Comparison of ENCODE assay signal across 8 mouse cellular contexts in the genomic region with DNA sequence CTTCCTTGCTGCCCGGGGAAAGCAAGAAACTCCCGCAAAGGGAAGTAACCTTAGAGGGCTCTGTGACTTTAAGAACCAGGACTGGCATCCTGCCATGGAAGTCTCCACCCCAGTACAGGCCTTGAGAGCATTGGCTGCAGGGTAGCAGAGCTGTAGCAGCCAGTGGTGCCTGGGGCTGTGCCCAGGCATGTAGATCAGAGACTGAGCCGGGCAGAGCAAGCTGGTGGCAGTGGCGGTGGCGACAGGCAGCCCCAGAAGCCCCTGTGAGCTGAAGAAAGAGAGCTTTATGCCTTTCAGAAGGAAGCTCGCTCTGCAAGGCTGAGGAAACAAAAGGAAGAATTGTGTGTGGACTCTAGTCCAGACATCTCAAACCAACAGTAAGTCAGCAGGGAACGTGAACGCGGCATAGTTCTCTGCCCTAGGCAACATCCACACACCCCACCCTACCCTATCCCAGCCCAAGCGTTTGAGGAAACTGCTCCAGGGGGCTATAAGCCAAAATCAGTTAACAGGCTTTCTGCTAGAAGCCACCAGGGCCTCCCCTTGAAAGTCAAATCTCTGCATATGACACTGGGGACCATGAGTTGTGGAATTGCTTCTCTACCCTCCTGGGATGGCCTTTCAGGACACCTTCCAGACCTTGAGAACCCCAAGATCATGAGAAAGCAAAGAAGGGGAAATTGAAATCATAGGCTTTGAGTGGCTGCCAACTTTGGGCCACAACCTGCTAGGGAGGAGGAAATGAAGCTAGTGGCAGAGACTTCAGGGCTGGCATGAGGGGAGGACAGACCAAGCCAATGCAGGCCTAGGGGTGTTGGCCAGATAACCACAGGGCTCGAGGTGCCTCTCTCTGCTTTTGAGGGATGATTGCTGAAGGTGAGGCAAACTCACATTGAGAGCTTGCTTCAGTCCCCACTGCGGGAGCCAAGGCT. TPM values are rescaled to one million over a fixed set of nuclear protein-coding genes. Genes with fewer than 3 reads are reported as not detected.
DNase-seq lines count a peak whose midpoint lies in the region; ATAC-seq lines count a peak whose summit lies in the region.

Dglucy (plus strand) TSS at position 124 of the 932 bp plus-strand sequence.

- H3K36me3 ChIP-seq in hindbrain, embryonic 14.5 days (replicated peaks; ENCODE audit: control insufficient read depth, insufficient read depth) = no peaks in the 10 kb centered on the region

- H3K4me1 ChIP-seq in hindbrain, embryonic 14.5 days (replicated peaks; ENCODE audit: control insufficient read depth, insufficient read depth, low read length) = no peaks in the 10 kb centered on the region

- WGBS in hindbrain, embryonic 14.5 days = 36% methylated on average over 12 of the region's 12 CpGs

- no peaks in the 10 kb centered on the region for H3K27me3 ChIP-seq in hindbrain, embryonic 14.5 days (ENCODE audit: control insufficient read depth, insufficient read depth, low read length)

- peak; percentile 97 for DNase-seq in NIH3T3 (ENCODE audit: low read depth)
- peak; percentile 92 for DNase-seq in cerebellum, adult 9-10 months
- peak; percentile 94 for DNase-seq in gastrocnemius, adult 18-20 months (ENCODE audit: low spot score)
- DNase-seq in hindbrain, embryonic 14.5 days (ENCODE audit: low spot score) = peak; percentile 83
- DNase-seq in layer of hippocampus, postnatal 25 days (ENCODE audit: extremely low spot score in 1 of 2, low spot score in 1 of 2) = peak; percentile 68 to 76
- DNase-seq in lung, postnatal 25 days (ENCODE audit: low spot score) = peak; percentile 95
- DNase-seq in right cerebral cortex, postnatal 10 days (ENCODE audit: low spot score in 2 of 2) = peak; percentile 94 to 95
- peak; percentile 57 for DNase-seq in urinary bladder, postnatal 10 days (ENCODE audit: low spot score)

- no peaks in the 10 kb centered on the region for H3K9me3 ChIP-seq in hindbrain, embryonic 14.5 days (ENCODE audit: control insufficient read depth, low read length)

- peak within 1 kb of the TSS; percentile 17; the same call in 1 of the 2 replicates for H3K4me3 ChIP-seq in hindbrain, embryonic 14.5 days (replicated peaks; ENCODE audit: low read length)

- H3K4me2 ChIP-seq in hindbrain, embryonic 14.5 days (replicated peaks) = peak within 1 kb of the TSS; percentile 37

- peak; percentile 98 for ATAC-seq in hindbrain, embryonic 14.5 days (ENCODE audit: low FRiP score)

- peak within 1 kb of the TSS; percentile 69 for H3K27ac ChIP-seq in hindbrain, embryonic 14.5 days

- H3K9ac ChIP-seq in hindbrain, embryonic 14.5 days = peak within 1 kb of the TSS; percentile 44

RNA-seq across cellular contexts. Expression of gene Dglucy, which starts in this region (rescaled TPM):
- 10 to 100 TPM; 30.5 to 32.2 TPM for total RNA-seq in gastrocnemius, adult 18-20 months (2021)
- 3.2 and 3.6 TPM in 2 replicates for polyA plus RNA-seq in hindbrain, embryonic 14.5 days (2014; fragmentation: Nextera tagmentation; extraction: Ambion mirVana)
- 1 to 10 TPM; 6.4 to 7.4 TPM for total RNA-seq in layer of hippocampus, postnatal 25 days (2021)

Comparison
In these comparisons a context has a peak if more than half of its experiments do, and no peak if none do; other contexts are left out.
1. Peak in every context shown above with its lines: DNase-seq, ATAC-seq, H3K4me3 ChIP-seq and H3K27ac ChIP-seq.